Mouse (Mus musculus): Measurements from ENCODE around the gene 2310034G01Rik. TPM values are rescaled to one million over a fixed set of nuclear protein-coding genes. Genes with fewer than 3 reads are reported as not detected.

2310034G01Rik gene
- total and polyA plus RNA-seq, 2 experiments from 2014 or later = 2.0 to 3.8 TPM

DNA sequence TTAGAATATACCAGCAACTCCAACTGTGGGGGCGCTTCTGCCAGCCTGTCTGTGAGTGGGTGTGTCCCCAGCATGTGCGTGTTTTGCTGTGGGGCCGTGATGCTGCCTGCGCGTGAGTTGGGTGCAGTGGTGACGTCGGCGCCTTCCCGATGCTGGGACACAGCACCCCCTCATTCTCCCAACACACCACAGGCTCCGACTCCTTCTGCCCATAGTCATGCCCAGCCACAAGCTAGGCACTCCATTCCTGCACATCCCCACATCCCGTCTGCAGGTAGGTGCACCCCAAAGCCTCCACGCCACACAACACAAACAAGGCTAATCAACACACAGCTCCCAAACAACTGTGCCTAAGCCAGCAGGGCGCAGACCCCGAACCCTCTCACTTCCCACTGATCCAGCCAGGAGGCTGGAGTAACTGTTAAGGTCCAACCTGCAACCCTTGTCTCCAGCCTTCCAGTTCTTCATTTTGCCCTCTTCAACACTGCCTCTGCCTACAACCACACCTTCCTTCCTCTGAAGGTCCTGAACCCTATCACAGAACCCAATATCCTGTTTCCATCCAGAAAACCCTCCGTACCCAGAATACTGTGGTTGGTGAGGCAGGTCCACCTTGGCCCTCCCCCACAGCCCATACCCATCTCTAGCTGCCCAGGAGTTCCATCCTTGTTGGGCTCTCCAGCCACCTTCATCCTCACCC is 33.1 kb downstream of the 2310034G01Rik start:
- peak overlapping the region; percentile 73 for H3K27ac ChIP-seq (ENCODE audit: low read depth, low read length)
- H3K9me3 ChIP-seq (ENCODE audit: low read length) = no peaks in the 10 kb centered on the region
- TF ChIP-seq CTCF (IDR thresholded peaks at IDR 0.05) = no peak
- peaks cover 29% of the 10 kb centered on the region for H3K36me3 ChIP-seq (ENCODE audit: insufficient read depth, low read length)
- DNase-seq (ENCODE audit: low spot score) (no peak), ATAC-seq (ENCODE audit: low FRiP score) (0 out of 2 replicates have a peak, but pooled peaks have one; percentile 13)
- peak overlapping the region; percentile 83 for H3K4me2 ChIP-seq (ENCODE audit: low read depth, low read length, poor library complexity, severe bottlenecking)
- peaks cover 22% of the 10 kb centered on the region for H3K4me1 ChIP-seq (ENCODE audit: insufficient read depth, low read length)
- H3K4me3 ChIP-seq (ENCODE audit: low read depth, low read length) = peak overlapping the region; percentile 75
- WGBS = 25% methylated on average over 15 of the region's 15 CpGs
- H3K27me3 ChIP-seq (ENCODE audit: insufficient read depth, low read length) = peaks cover 4% of the 10 kb centered on the region; the same call in 1 of the 2 replicates
- H3K9ac ChIP-seq (replicated peaks; ENCODE audit: low read length, poor library complexity, severe bottlenecking) = peak overlapping the region; percentile 77

DNA sequence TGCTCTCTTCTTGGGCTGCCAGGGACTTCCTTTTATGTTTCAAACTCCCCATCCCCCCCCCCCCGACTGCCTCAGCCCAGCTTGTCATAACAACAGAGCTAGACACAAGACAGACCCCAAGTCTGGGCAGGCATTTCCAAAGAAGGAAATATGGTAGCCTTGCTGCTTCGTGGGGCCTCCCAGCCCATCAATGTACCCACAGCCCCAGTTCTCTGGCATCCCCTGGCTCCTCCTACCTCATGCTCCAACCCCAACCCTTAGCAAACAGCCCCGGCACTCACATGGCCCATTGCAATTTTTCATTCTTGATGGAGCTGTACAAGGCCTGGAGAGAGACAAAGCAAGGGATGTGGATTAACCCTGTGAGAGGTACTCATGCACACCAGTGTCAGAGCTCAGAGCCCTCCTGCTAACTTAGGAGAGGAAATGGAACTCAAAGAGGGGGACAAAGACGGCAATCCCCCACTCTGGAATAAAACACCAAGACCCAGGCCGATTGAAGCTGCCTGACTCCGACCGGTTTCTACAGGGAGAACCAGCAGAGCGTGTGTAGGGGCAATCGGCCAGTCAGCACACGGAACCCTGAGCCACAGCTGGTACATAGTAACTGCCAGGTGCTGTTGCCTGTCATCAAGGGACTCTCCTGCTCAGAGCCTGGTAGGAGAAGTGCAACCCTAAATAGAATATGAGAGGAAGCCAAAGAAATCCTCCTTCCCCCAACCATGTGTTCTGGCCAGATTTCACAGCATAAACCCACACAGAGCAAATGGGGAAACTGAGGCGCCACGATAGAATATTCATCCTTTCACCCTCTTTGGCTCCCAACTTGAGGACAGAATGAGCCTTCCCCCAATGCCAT is 34.1 kb downstream of the 2310034G01Rik start:
- Histone ChIP-seq H3K36me3 (ENCODE audit: insufficient read depth, low read length) (peaks cover 40% of the 10 kb centered on the region), H3K4me2 (ENCODE audit: low read depth, low read length, poor library complexity, severe bottlenecking) (peak overlapping the region; percentile 83), H3K9ac (replicated peaks; ENCODE audit: low read length, poor library complexity, severe bottlenecking) (0 out of 2 replicates have a peak overlapping the region, but pooled peaks have one; percentile 77), H3K4me3 (ENCODE audit: low read depth, low read length) (peak overlapping the region; percentile 75), H3K27ac (ENCODE audit: low read depth, low read length) (no peak overlapping the region), H3K27me3 (ENCODE audit: insufficient read depth, low read length) (peaks cover 4% of the 10 kb centered on the region; the same call in 1 of the 2 replicates), H3K9me3 (ENCODE audit: low read length) (no peaks in the 10 kb centered on the region), H3K4me1 (ENCODE audit: insufficient read depth, low read length) (peaks cover 12% of the 10 kb centered on the region)
- whole genome bisulfite sequencing = 51% methylated on average over 12 of the region's 12 CpGs
- TF ChIP-seq CTCF (IDR thresholded peaks at IDR 0.05) = no peak
- DNase-seq (ENCODE audit: low spot score) (no peak), ATAC-seq (ENCODE audit: low FRiP score) (no peak)

DNA sequence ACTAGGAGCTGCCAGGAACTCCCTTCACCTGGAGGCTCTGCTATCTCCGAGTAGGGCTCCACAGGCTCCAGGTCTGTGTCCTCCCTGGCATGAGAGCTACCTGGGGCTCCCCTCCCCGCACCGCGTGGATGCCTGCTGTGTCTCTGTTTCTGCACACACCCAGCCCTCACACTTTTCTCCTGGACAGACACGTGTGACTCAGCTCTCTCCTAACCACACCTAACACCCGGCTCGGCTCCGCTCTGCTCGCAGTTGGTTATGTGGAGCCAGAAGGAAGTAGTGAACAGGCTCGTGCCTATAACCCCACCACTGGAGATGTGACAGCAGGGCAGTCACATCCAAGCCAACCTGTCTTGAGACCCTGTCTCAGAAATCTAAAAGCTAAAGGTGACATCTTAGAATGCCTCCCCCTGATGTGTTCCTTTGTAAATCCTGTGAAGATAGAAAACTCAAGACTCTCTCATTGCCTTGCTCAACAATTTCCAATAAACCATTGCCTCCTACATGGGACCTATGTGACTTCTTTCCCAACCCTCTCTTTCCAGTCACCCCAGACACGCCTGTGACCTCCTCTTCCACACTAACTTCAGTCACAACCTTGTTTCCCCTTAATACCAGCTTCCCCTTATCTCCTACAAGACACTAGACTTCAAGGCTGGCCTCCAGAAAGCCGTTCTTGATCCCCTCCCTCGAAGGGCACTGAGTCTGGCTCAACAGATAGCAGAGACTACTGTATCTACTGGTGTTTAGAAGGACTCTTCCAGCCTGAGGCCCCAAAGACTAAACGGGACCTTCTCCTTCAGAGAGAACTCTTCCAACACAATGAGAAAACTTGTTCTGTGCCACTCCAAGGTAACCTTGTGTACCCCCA is 35.0 kb downstream of the 2310034G01Rik start:
- peaks cover 11% of the 10 kb centered on the region for H3K4me1 ChIP-seq (ENCODE audit: insufficient read depth, low read length)
- no peaks in the 10 kb centered on the region for H3K9me3 ChIP-seq (ENCODE audit: low read length)
- no peak overlapping the region for H3K4me3 ChIP-seq (ENCODE audit: low read depth, low read length)
- H3K9ac ChIP-seq (replicated peaks; ENCODE audit: low read length, poor library complexity, severe bottlenecking) = no peak overlapping the region
- H3K27ac ChIP-seq (ENCODE audit: low read depth, low read length) = no peak overlapping the region
- TF ChIP-seq CTCF (IDR thresholded peaks at IDR 0.05) = no peak
- peaks cover 44% of the 10 kb centered on the region for H3K36me3 ChIP-seq (ENCODE audit: insufficient read depth, low read length)
- ATAC-seq (ENCODE audit: low FRiP score) = no peak
- 50% methylated on average over 14 of the region's 14 CpGs for WGBS
- H3K4me2 ChIP-seq (ENCODE audit: low read depth, low read length, poor library complexity, severe bottlenecking) = peak overlapping the region; percentile 83; the same call in 1 of the 2 replicates
- H3K27me3 ChIP-seq (ENCODE audit: insufficient read depth, low read length) = peaks cover 4% of the 10 kb centered on the region; the same call in 1 of the 2 replicates
- DNase-seq (ENCODE audit: low spot score) = no peak

DNA sequence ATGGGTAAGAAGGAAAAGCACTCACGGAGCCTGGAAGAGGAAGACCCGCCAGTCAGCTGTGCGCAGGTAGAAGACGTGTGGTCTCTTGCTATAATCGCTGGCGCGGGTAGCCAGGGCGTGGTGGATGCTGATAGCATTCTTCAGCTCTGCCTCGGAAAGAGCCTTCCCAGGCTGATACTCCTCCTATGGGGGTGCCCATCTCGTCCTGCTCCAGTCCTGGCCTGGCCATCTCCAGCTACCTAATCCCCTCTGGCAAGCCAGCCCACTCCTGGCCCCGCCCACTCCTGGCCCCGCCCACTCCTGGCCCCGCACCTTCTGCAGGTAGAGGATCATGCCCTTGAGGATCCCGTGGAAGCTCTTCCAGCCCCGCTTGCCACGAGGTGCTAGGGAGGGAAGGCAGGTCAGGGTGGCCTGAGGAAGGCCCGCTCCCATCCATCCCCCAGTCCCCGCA is 35.9 kb downstream of the 2310034G01Rik start:
- Histone ChIP-seq H3K9ac (replicated peaks; ENCODE audit: low read length, poor library complexity, severe bottlenecking) (no peak overlapping the region), H3K4me2 (ENCODE audit: low read depth, low read length, poor library complexity, severe bottlenecking) (no peak overlapping the region), H3K36me3 (ENCODE audit: insufficient read depth, low read length) (peaks cover 44% of the 10 kb centered on the region), H3K4me3 (ENCODE audit: low read depth, low read length) (no peak overlapping the region), H3K4me1 (ENCODE audit: insufficient read depth, low read length) (peaks cover 11% of the 10 kb centered on the region), H3K27ac (ENCODE audit: low read depth, low read length) (no peak overlapping the region), H3K9me3 (ENCODE audit: low read length) (no peaks in the 10 kb centered on the region), H3K27me3 (ENCODE audit: insufficient read depth, low read length) (peaks cover 4% of the 10 kb centered on the region; the same call in 1 of the 2 replicates)
- ATAC-seq (ENCODE audit: low FRiP score) (no peak), DNase-seq (ENCODE audit: low spot score) (no peak)
- WGBS = 18% methylated on average over 18 of the region's 18 CpGs
- TF ChIP-seq CTCF (IDR thresholded peaks at IDR 0.05) = no peak

DNA sequence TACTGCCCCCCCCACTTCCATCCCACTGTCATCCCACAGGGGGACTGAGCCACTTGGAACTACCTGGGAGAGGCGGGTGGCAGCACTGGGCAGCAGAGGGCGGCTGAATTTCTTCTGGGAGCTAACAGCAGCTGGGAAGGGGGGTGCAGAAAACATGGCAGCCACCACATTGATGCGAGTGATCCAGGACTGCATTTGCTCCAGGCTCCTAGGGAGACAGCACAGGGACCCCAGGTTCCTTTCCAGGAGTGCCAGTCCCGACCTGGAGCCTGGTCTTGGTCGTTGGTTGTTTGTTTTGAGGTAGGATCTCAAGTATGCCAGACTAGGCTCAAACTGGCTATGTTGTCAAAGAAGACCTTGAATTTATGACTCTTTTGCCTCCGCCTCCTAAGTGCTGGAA is 36.5 kb downstream of the 2310034G01Rik start:
- 75% methylated on average over 6 of the region's 6 CpGs for WGBS
- Histone ChIP-seq H3K4me2 (ENCODE audit: low read depth, low read length, poor library complexity, severe bottlenecking) (no peak overlapping the region), H3K4me1 (ENCODE audit: insufficient read depth, low read length) (peaks cover 11% of the 10 kb centered on the region), H3K27me3 (ENCODE audit: insufficient read depth, low read length) (peaks cover 4% of the 10 kb centered on the region; the same call in 1 of the 2 replicates), H3K27ac (ENCODE audit: low read depth, low read length) (no peak overlapping the region), H3K36me3 (ENCODE audit: insufficient read depth, low read length) (peaks cover 44% of the 10 kb centered on the region), H3K9ac (replicated peaks; ENCODE audit: low read length, poor library complexity, severe bottlenecking) (no peak overlapping the region), H3K9me3 (ENCODE audit: low read length) (no peaks in the 10 kb centered on the region), H3K4me3 (ENCODE audit: low read depth, low read length) (no peak overlapping the region)
- TF ChIP-seq CTCF (IDR thresholded peaks at IDR 0.05) = 0 out of 2 replicates have a peak, but pooled peaks have one; percentile 1
- DNase-seq (ENCODE audit: low spot score) (no peak), ATAC-seq (ENCODE audit: low FRiP score) (no peak)

Data from midbrain, postnatal 0 days (tissue).